Mouse (Mus musculus) gastrocnemius, adult 8-10 months (tissue): ENCODE results near the gene Kif23. TPM values are rescaled to one million over a fixed set of nuclear protein-coding genes. Genes with fewer than 3 reads are reported as not detected.

ENCODE experiments used
- total RNA-seq, 4 experiments: library from RNA; stranded (reverse); gene quantifications; 2 replicates each; pipeline ENCODE4 v1.2.4; 2022

Gene Kif23
- total RNA-seq, 4 experiments from 2014 or later, result 0.46 to 0.68 TPM; not detected in 2

Other genes starting within 250 kb of the Kif23 start
- gene Rplp1, start 32.2 kb downstream of the Kif23 start, total RNA-seq, result 1,000 to 10,000 TPM; 1,384 to 1,601 (median 1,420) TPM
- gene Paqr5, start 80.1 kb upstream of the Kif23 start, total RNA-seq, result not detected
- gene Glce, start 175.9 kb upstream of the Kif23 start, total RNA-seq, result 1 to 10 TPM; 5.3 to 6.4 (median 5.6) TPM